Mouse (Mus musculus) limb, embryonic 11.5 days (tissue): ENCODE results near the gene Rab10. TPM values are rescaled to one million over a fixed set of nuclear protein-coding genes. Genes with fewer than 3 reads are reported as not detected.
A peak's percentile ranks its signal among the peaks of the same experiment; 100 is the strongest.

Source experiments
- ATAC-seq: fragments of 200-750 bp; cut with Nextera tagmentation; 2 replicates; pipeline ENCODE4 v1.8.0; 2017; ENCODE audit warnings: low read depth; ENCODE audit not compliant: insufficient number of reproducible peaks, low FRiP score, low TSS enrichment
- DNase-seq: peaks from one replicate; pipeline ENCODE4 v3.0.0-alpha.2; 2015; ENCODE audit warnings: low spot score
- H3K27ac ChIP-seq: fragments of 300-500 bp; sonication (generic); replicated peaks from 2 replicates; pipeline ENCODE4 v1.5.1; 2014; ENCODE audit warnings: low read depth, mild to moderate bottlenecking, low read length
- H3K27me3 ChIP-seq: fragments of 300-500 bp; sonication (generic); 2 replicates; pipeline ENCODE4 v1.6.1; 2014; ENCODE audit warnings: mild to moderate bottlenecking, low read length, mixed read lengths; ENCODE audit not compliant: control insufficient read depth, insufficient read depth
- H3K36me3 ChIP-seq: fragments of 300-500 bp; sonication (generic); 2 replicates; pipeline ENCODE4 v1.6.1; 2014; ENCODE audit warnings: mild to moderate bottlenecking, low read length, moderate library complexity, mixed read lengths; ENCODE audit not compliant: control insufficient read depth, insufficient read depth
- H3K4me1 ChIP-seq: fragments of 300-500 bp; sonication (generic); 2 replicates; pipeline ENCODE4 v1.6.1; 2014; ENCODE audit warnings: low read length, mixed read lengths; ENCODE audit not compliant: control insufficient read depth, insufficient read depth
- H3K4me2 ChIP-seq: fragments of 300-500 bp; sonication (generic); 2 replicates; pipeline ENCODE4 v1.6.1; 2014; ENCODE audit warnings: low read depth, mild to moderate bottlenecking, moderate library complexity; ENCODE audit not compliant: severe bottlenecking
- H3K4me3 ChIP-seq: fragments of 300-500 bp; sonication (generic); 2 replicates; pipeline ENCODE4 v1.5.1; 2014; ENCODE audit warnings: low read depth, low read length
- H3K9ac ChIP-seq: fragments of 300-500 bp; sonication (generic); 2 replicates; pipeline ENCODE4 v1.6.1; 2014; ENCODE audit warnings: mild to moderate bottlenecking, low read length
- H3K9me3 ChIP-seq: fragments of 300-500 bp; sonication (generic); 2 replicates; pipeline ENCODE4 v1.6.1; 2016; ENCODE audit warnings: low read length; ENCODE audit not compliant: control insufficient read depth
- WGBS: fragments of 180-500 bp; shearing (Covaris S2); extraction: QIAGEN DNeasy Blood & Tissue Kit; methylation state at CpG from one replicate; pipeline ENCODE4 v1.1.7; 2014; 5-methylcytosine and 5-hydroxymethylcytosine counted together
- polyA plus RNA-seq: library from polyadenylated mRNA; unstranded; fragments of >200 nt; fragmentation: Nextera tagmentation; extraction: Ambion mirVana; gene quantifications from 2 replicates; pipeline ENCODE4 v1.2.1, GENCODE M21; 2014

Gene Rab10
- polyA plus RNA-seq, 1 experiment from 2014 or later: 83.3 TPM

DNA sequence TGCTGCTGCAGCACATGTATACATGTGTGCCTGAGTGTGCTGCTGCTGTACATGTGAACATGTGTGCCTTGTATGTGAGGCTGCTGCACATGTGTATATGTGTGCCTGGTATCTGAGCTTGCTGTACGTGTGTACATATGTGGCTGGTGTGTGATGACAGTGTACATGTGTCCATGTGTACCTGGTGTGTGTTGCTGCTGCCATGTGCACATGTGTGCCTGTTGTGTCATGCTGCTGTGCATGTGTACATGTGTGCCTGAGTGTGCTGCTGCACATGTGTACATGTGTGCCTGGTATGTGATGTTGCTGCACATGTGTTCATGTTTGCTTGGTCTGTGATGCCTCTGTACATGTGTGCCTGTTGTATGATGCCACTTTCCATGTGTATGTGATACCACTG is 70.2 kb downstream of the Rab10 start:
- Histone ChIP-seq H3K36me3 (peaks cover 27% of the 10 kb centered on the region), H3K27ac (no peak overlapping the region), H3K9me3 (peaks cover 2% of the 10 kb centered on the region), H3K27me3 (no peaks in the 10 kb centered on the region), H3K4me3 (no peak overlapping the region), H3K9ac (no peak overlapping the region), H3K4me2 (no peak overlapping the region), H3K4me1 (no peaks in the 10 kb centered on the region)
- DNase-seq (no peak), ATAC-seq (no peak)
- WGBS: 100% methylated on average over 1 of the region's 1 CpGs

DNA sequence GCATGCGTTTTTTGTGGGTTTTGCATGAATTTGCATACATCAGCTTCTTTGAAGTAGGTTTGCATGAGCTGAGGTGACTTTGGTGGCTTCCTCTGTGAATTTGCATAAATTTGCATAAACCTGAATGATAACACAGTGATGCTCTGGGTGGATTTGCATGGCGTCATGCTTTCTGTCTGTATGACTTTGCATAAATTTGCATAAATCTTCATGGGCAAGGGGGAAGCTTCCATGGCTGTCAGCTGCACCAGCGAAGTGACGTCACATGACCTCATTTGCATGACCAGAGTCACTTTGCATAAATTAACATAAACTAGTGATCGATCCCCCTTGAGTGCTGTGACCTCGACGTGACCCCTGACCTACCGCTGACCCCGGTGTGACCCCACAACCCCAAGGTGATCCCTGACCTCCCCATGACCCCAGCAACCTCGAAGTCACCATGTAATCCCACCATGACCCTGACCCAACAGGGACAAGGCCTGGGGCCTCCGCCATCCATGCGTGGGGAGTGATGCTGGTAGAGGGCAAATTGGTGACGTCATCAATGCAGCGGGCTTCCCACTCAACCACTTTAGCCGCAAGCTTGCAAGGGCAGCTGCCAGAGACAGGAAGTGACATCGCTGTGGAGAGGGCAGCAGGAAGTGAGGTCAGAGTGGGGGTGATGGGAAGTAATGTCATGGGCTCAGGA is 71.3 kb downstream of the Rab10 start:
- H3K4me1 ChIP-seq: no peaks in the 10 kb centered on the region
- H3K4me3 ChIP-seq: no peak overlapping the region
- WGBS: 94% methylated on average over 16 of the region's 16 CpGs
- H3K36me3 ChIP-seq: peaks cover 27% of the 10 kb centered on the region
- H3K27me3 ChIP-seq: no peaks in the 10 kb centered on the region
- H3K27ac ChIP-seq: no peak overlapping the region
- no peak overlapping the region for H3K4me2 ChIP-seq
- ATAC-seq (no peak), DNase-seq (no peak)
- peaks cover 2% of the 10 kb centered on the region for H3K9me3 ChIP-seq
- H3K9ac ChIP-seq: no peak overlapping the region

DNA sequence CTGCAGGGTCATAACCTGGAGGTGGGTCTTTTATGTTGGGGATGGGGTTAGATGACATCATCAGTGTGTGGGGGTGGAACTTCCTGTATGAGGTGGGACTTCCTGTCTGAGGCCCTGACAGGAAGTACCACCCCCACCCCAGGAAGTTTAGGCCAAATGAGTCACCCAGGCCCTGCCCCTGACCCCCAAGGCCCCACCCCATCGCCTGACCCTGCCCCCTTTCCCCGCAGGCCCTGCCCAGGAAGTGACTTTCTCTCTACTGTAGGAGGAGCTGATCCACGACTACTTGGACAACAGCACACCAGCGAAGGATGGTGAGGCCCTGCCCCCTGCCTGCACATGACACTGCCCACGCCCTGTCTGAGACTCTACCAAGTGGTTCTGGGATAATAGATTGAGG is 72.0 kb downstream of the Rab10 start:
- WGBS: 96% methylated on average over 5 of the region's 5 CpGs
- no peaks in the 10 kb centered on the region for H3K27me3 ChIP-seq
- no peak overlapping the region for H3K4me2 ChIP-seq
- no peak for DNase-seq
- peaks cover 2% of the 10 kb centered on the region for H3K9me3 ChIP-seq
- H3K27ac ChIP-seq: no peak overlapping the region
- no peak overlapping the region for H3K4me3 ChIP-seq
- peaks cover 27% of the 10 kb centered on the region for H3K36me3 ChIP-seq
- H3K4me1 ChIP-seq: no peaks in the 10 kb centered on the region
- ATAC-seq: no peak
- no peak overlapping the region for H3K9ac ChIP-seq

DNA sequence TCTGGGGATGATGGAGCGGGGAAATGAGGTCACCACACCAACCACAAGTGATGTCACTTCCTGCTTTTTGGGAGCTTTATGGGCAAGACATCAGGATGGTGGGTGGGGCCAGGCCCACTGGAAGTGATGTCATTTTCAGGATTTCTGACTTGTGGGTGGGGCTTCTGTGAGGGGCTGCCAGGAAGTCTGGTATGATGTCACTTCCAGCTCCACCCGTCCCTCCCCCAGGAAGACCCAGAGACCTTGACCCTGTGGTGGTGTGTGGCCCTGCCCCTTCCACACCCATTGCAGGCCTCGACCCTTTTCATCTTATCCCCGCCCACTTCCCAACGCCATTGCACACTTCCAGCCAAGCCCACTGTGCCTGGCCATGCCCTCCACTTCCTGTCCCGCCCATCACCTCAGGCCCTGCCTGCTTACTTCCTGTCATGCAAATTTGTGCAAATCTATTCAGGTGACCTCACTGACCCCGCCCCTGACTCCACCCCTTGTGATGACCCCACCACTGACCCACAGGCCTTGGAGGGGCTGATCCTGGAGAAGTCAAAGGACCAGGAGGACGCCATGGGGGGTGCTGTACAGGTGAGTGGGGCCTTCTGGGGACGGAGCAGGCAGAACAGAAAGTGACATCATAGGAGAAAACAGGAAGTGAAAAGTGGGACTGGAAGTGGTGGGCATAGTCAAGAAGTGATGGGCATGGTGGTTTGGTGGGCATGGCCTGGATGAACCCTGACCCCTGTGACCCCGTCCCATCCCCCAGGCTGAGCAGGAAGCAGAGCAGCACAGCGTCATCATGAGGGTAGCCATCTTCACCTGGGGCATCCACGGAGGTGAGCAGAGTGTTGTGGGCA is 72.7 kb downstream of the Rab10 start:
- no peak overlapping the region for H3K9ac ChIP-seq
- H3K4me3 ChIP-seq: no peak overlapping the region
- peaks cover 27% of the 10 kb centered on the region for H3K36me3 ChIP-seq
- no peak overlapping the region for H3K4me2 ChIP-seq
- H3K27ac ChIP-seq: no peak overlapping the region
- ATAC-seq (no peak), DNase-seq (no peak)
- no peaks in the 10 kb centered on the region for H3K27me3 ChIP-seq
- no peaks in the 10 kb centered on the region for H3K4me1 ChIP-seq
- WGBS: 95% methylated on average over 12 of the region's 12 CpGs
- H3K9me3 ChIP-seq: peaks cover 2% of the 10 kb centered on the region

DNA sequence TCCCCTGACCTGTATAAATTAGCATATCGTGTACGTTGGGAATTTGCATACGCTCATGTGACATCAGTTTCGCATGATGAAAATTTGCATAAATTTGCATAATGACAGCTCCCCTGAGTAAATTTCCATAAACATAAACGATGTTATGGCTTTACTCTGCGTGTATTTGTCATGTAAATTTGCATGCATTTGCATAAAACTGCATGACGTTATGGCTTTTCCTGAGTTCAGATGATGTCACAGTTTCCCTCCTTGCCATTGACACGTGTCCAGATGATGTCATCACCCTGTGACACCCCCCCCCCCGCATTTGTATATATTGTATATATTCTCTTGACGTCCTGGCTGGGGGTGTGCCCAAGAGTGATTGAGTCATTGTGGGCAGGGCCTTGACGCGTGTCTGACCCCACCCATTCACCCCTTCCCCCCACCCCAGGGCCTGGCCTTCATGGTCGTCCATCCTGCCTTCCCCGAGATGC is 73.6 kb downstream of the Rab10 start:
- no peaks in the 10 kb centered on the region for H3K4me1 ChIP-seq
- H3K27me3 ChIP-seq: no peaks in the 10 kb centered on the region
- peaks cover 2% of the 10 kb centered on the region for H3K9me3 ChIP-seq
- H3K9ac ChIP-seq: no peak overlapping the region; the same call in 1 of the 2 replicates
- peaks cover 27% of the 10 kb centered on the region for H3K36me3 ChIP-seq
- DNase-seq (no peak), ATAC-seq (peak; percentile 8; the same call in 1 of the 2 replicates)
- 76% methylated on average over 14 of the region's 14 CpGs for WGBS
- H3K27ac ChIP-seq: no peak overlapping the region
- peak overlapping the region; percentile 51 for H3K4me3 ChIP-seq
- H3K4me2 ChIP-seq: peak overlapping the region; percentile 45; the same call in 1 of the 2 replicates

DNA sequence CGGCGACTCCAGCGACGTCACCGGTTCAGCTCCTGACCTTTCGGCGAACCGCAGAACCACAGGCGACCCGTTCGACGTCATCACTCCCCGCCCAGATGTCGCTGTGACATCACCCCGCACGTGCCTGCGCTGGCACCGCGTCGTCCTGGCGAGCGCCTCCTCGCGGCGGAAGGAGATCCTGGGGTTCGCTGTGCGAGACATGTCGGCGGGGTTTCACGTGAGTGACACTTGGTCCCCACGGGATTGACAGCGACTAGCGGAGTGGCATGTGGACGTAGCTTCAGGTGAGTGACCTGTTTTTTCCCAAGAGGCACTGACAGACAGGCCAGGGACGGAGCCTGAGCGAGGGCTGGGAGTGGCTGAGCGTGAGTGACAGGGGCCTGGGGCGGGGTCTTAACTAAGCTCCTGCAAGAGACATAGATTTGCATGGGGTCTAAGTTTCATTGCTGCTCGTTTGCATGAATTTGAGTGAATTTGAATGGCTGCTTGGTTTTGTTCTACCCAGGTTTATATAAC is 74.1 kb downstream of the Rab10 start:
- ATAC-seq: peak; percentile 82
- Histone ChIP-seq H3K4me2 (peak overlapping the region; percentile 45), H3K9me3 (peaks cover 2% of the 10 kb centered on the region), H3K9ac (peak overlapping the region; percentile 47), H3K27ac (no peak overlapping the region), H3K4me1 (no peaks in the 10 kb centered on the region), H3K4me3 (peak overlapping the region; percentile 51), H3K27me3 (no peaks in the 10 kb centered on the region), H3K36me3 (peaks cover 27% of the 10 kb centered on the region)
- 15% methylated on average over 39 of the region's 39 CpGs for WGBS
- DNase-seq: peak; percentile 94

DNA sequence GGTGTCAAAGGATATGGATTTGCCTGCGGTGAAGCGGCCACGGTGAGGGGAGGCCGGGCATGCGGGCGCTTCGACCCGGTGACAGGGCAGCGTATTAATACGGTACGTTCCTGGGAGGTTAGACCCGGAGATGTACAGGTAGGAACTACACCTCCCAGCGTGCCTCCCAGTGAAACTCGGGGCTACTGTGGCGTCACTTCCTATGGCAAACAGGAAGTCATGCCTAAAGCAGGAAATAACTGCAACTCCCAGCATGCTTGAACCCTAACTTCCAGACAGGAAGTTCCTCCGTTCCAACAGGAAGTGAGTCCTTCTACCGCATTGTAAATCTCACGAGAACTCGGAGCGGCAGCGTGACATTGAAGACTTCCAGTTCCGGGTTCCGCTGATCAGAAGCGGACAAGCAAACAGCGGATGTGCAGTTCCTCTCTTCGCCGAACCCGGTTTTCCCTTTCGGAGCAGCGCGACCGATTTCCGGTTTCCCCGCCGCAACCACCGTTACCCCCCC is 74.6 kb downstream of the Rab10 start:
- H3K4me3 ChIP-seq: peak overlapping the region; percentile 51
- no peaks in the 10 kb centered on the region for H3K27me3 ChIP-seq
- peaks cover 24% of the 10 kb centered on the region for H3K36me3 ChIP-seq
- H3K4me1 ChIP-seq: no peaks in the 10 kb centered on the region
- peak; percentile 85 for ATAC-seq
- peak overlapping the region; percentile 47 for H3K9ac ChIP-seq
- 19% methylated on average over 35 of the region's 36 CpGs for WGBS
- peaks cover 2% of the 10 kb centered on the region for H3K9me3 ChIP-seq
- peak; percentile 88 for DNase-seq
- H3K27ac ChIP-seq: no peak overlapping the region
- peak overlapping the region; percentile 45; the same call in 1 of the 2 replicates for H3K4me2 ChIP-seq

DNA sequence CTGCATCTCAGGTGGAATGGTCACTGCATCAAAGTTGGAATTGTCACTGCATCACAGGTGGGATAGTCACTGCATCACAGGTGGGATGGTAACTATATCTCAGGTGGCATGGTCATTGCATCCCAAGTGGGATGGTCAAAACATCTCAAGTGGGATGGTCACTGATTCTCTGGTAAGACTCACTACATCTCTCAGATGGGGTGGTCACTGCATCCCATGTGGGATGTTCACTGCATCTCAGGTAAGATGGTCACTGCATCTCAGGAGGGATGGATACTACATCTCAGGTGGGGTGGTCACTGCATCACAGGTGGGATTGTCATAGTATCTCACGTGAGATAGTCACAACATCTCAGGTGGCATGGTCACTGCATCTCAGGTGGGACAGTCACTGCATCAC is 75.7 kb downstream of the Rab10 start:
- ATAC-seq (no peak), DNase-seq (no peak)
- 97% methylated on average over 1 of the region's 1 CpGs for WGBS
- peaks cover 2% of the 10 kb centered on the region; the same call in 1 of the 2 replicates for H3K9me3 ChIP-seq
- H3K4me2 ChIP-seq: no peak overlapping the region
- peaks cover 18% of the 10 kb centered on the region for H3K36me3 ChIP-seq
- H3K4me3 ChIP-seq: no peak overlapping the region
- H3K27me3 ChIP-seq: no peaks in the 10 kb centered on the region
- no peaks in the 10 kb centered on the region for H3K4me1 ChIP-seq
- no peak overlapping the region for H3K27ac ChIP-seq
- no peak overlapping the region for H3K9ac ChIP-seq
